Mouse (Mus musculus): ENCODE measurements around the gene Jmjd1c. TPM values are rescaled to one million over a fixed set of nuclear protein-coding genes. Genes with fewer than 3 reads are reported as not detected.

Gene Jmjd1c
- 10 to 100 TPM; 35.2 to 44.7 TPM for polyA plus RNA-seq (2017; shearing (Covaris generic))

DNA sequence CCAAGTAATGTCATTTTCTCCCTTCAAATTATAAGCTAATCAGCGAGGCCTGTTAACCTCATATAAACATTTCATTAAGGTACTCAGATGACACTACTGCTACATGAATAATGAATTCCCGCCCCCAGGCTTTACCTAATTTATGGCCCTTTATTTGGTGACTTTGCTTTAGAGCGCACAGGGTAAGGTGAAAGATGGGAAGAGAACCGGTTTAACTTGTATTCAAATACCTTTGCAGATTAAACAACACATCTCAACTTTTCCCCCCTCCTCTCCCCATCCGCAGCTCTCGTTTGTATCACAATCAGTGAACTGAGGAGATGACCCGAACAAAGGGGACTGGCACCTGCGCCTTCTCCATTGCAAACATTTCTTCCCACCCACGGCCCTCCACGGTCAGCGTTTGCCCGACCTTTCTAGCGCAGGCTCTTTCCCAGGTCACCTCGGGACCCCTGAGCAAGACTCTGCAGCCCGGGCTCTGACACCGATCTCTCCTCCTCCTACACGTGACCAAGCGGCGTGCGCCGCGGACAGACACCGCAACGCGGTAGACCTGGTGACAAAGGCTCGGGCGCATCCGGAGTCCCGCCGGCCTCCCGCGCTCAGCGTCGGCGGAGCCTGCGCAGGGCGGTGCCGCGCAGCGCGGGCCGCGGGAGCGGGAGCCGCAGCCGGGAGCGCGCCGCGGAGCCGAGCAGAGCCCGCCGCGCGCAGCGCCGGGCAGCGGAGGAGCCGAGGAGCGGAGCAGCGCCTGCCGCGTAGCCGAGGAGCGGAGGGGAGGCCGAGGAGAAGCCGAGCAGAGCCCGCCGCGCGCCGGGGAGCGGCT, at the start of gene Jmjd1c:
Gene Jmjd1c, plus strand, starts transcription at position 328 of the 823 bp plus-strand sequence.
- ATAC-seq: peak; percentile 39

GRCm38 (mm10) chr10:67047712-67048645, 47.9 kb upstream of the Jmjd1c start:
- no peak for ATAC-seq

DNA sequence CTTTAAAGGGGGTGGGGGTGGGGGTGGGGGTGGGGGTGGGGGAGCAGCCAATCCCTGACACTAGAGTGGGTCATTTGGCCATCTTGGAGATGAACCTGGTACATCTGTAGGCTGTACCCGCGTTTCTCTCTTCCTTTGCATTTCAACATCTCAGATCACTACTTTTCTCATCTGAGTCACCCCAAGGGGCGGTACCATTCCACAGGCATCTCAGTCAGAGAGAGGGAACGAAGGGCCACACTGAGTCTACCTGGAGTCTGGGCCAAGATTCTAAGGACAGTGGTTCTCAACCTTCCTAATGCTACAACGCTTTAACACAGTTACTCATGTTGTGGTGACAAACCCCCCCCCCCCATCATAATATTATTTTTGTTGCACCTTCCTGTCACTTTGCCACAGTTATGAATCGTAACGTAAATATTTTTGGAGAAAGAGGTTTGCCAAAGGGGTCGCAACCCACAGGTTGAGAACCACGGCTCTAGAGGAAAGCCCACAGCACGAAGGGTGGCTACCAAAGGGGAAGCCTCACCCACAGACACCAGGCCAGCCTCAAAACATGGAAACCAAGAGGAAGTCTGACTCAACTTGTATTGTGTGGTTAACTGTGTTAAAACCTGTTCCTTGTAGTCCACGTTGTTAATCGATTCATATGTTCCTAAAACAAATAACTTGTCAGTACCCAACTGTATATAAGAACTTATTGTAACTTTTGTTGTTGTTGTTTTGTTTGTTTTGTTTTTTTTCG, 46.9 kb upstream of the Jmjd1c start:
- peak; percentile 49 for ATAC-seq

- ATAC-seq: no peak
These were observed 46.3 kb upstream of the Jmjd1c start for GRCm38 (mm10) chr10:67049621-67050020.

DNA sequence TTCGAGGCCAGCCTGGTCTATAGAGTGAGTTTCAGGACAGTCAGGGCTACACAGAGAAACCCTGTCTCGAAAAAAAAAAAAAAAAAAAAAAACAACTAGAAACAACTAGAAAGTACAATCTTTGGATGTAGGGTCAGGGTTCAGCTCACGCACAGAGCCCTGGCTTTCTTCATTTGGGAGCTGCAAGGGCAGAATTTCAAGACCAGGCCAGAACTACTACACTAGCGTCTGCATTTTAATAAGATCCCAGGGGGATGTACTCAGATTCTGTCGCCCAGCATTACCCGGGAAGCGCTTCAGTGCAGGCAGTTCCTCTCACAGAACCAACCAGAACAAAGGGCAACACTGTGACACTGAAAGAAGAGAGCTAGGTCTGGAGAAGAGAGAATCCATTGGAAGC, 45.2 kb upstream of the Jmjd1c start:
- no peak for ATAC-seq

DNA sequence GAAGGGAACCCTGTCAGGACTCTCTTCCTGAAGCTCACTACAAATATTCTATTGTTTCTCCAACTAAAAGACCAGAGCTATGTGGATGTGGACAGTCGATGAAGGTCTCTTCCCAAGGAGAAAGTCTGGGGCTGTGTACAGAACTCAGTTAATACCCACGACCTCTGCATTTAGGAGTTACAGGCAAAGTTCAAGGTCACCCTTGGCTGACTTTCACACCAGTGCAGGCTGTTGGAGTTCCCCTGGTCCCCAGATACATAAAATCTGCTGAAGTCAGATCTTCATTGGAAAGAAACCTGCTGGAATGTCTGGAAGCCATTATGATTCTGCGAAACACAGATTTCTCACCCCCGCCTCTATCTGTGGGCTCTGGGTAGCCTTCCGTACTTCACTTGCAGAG, 44.5 kb upstream of the Jmjd1c start:
- no peak for ATAC-seq

DNA sequence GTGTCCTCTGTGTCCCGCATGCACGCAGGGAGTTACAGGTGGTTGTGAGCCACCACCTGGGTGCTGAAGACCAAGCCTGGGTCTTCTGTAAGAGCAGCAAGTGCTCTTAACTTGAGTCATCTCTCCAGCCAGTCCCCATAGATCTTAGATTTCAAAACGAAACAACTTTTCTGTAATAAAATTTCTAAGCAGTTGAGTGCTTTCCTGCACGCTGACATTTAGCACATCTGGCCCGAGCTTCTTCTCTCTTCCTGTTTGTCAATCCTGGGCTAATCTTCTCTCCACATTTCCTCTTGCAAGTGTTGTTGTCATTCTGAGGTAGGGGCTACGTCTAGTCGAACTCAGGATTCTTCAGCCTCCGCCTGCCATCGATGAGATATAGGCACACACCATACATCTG, 43.5 kb upstream of the Jmjd1c start:
- ATAC-seq: peak; percentile 61

DNA sequence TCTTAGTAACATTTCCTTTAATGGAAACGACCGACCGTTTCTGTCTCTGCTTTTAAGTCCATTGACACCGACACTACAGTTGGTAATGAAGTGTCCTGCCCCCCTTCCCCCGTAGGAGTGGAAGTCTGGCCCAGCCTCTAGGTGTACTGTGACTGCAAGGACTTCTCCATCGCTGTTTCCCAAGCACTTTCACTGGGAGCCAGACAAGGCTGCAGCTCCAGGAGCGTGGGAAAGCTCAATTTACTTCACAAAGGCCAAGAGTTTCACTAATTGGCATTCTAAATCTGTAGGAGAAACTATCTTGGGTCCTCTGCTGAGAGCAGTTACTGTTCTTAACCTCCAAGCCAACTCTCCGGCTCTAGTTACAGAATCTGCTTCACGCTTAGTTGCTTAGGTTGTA, 42.5 kb upstream of the Jmjd1c start:
- ATAC-seq: no peak

DNA sequence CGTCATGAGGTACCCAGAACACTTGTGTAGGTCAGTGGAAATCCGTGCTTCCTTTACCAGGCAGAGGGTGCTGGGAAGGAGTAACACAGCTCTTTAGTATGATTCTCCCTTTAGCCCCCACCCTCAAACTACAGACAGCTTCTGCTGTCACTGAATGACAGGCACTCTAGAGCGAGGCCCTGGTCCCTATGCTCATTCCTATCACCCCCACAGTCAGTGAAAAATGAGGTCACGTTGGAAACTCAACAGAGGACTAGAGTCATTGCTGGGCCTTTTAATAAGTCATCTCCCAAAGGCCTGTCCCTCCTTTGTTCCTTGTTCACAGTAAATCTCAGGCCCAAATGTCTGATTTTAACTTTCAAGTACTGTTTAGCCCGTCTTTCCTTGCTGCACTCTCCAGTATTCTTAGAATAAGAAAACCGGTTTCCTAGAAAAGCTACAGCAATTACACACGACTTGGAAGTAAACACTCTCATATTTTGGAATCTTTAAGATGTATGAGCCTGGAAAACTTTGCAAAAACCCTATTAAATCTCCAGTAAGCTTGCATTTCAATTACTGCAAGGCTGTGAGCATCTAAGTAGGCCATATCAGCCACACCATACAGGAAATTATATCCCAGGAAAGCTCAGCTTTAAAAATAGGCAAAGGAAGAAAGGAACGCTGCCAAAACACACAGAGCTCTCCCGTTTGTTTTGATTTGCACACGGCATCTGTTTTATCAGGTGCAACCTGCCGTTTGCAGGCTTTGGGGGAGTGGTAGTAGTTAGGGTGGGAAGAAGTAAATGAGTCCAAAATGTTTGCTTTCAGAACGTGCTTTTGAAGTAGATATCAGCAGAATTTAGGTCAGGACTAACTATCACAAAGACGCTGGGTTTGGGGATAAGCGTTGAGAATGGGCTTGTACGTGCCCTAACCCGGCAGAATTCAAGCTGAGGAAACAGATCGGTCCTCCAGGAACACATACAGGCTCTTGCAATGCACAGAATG, 39.8 kb upstream of the Jmjd1c start:
- ATAC-seq: no peak

DNA sequence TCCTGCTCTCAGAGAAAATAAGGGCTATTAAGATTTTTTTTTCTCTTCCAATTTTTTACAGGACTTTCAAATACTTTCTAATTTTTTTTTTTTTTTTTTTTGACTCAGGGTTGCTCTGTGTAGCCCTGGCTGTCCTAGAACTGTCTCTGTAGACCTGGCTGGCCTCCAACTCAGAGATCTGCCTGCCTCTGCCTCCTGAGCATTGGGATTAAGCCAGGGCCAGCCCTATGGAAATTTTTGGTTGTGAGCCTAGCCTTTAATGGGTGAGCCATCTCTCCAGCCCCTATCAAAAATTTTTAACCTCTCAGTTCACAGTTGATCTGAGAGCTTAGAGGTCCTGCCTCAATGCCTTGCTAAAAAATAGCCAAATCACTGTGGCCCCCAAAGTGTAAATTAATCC, 38.7 kb upstream of the Jmjd1c start:
- no peak for ATAC-seq

GRCm38 (mm10) chr10:67057696-67058095, 38.2 kb upstream of the Jmjd1c start:
- ATAC-seq: no peak

- ATAC-seq: no peak
These were observed 37.6 kb upstream of the Jmjd1c start for GRCm38 (mm10) chr10:67058297-67058696.

DNA sequence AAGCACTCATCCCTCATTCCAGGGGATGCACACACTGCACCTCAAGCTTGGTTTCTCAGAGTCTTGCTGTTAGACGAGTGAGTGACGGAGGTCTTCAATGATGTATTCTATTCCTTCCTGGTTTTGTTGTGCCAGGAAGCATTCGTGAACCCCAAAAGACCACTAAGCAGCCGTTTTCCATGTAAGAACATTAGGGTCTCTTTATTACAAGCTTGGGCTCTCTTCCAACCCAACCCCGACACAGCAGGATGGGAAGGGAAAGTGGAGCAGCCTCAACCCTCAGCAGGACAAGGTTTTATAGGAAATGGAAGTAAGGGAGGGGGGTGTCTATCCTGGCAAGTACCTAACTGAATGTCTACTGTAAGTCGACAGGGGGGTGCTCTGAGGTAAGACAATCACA, 37.2 kb upstream of the Jmjd1c start:
- no peak for ATAC-seq

- no peak for ATAC-seq
These were observed 34.5 kb upstream of the Jmjd1c start for GRCm38 (mm10) chr10:67061367-67061801.

GRCm38 (mm10) chr10:67061823-67062222, 34.1 kb upstream of the Jmjd1c start:
- ATAC-seq: no peak

DNA sequence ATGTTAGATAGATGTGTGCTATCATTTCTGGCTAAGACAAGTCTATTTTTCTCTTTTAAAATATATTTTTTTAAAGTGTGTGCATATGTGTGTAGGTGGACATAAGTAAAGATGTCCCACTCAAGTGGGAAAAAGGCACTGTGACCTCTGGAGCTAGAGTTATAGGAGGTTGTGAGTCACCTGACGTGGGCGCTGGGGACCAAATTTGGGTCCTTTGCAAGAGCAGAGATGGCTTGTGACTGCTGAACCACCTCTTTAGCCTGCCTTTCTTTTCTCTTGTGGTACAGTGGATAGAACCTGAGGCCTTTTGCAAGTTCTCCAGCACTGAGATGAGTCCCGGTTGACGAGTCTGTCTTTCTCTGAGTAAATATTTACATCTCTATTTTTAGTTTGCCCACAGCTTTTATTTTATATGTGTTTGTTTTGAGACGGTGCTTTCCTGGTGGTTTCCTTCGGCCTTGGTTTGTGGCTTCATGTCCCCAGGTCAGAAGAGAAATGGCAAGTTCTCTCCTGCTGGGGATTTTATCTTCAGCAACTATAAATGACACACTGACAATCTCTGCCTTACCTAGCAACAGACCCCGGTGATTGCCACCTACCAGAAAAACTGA, 30.5 kb upstream of the Jmjd1c start:
- peak; percentile 47 for ATAC-seq

DNA sequence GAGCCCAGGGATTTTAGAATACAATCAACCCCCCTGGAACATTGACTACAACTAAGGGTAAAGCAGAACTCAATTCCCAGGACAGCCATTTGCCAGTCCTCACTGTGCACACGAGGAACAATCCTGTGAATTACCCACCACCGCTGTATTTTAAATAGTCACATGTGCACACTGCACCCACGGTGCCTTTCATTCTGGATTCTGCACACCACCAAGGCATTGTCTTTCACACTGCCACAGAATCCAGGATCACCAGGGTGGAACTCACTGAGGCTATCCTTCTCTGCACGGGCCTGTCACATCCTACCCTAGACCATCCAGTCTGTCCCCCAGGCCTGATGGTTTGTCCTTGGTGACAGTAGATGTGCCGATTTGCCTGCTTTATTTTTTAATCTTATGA, 30.0 kb upstream of the Jmjd1c start:
- ATAC-seq: no peak

DNA sequence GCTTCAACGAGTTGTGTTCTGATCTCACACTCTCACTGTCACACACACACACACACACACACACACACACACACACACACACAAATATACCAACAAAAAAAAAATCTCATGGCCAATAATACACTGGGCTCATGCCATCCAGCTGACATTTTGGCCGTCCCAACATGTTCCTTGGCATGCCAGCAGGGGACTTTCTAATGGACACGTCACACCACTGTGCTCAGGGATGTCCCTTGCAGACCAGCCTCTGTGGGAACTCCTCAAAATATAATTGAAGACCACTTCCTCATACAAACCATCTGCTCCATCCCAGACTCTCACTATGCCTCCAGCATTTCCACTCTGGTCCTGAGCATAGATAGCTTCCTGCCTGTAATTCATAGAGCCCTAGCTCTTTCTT, 29.5 kb upstream of the Jmjd1c start:
- no peak for ATAC-seq

GRCm38 (mm10) chr10:67069013-67069412, 26.9 kb upstream of the Jmjd1c start:
- peak; percentile 51 for ATAC-seq

DNA sequence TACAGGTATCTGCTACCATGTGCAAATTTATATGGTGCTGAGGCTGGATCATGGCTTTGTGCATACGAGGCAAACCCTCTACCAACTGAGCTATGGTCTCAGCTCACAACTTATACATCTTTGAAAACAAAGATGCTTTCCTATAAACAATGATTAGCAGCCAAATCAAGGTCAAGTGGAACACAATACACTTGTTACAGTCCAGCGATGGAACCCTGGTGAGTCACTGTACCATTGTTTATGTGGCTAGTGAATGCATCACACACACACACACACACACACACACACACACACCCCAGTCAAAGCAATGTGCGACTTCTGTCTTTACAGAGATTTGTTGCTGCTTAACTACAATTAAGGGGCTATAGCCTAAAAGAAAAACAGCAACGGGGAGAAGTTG, 24.5 kb upstream of the Jmjd1c start:
- ATAC-seq: no peak

GRCm38 (mm10) chr10:67071884-67072283, 24.0 kb upstream of the Jmjd1c start:
- ATAC-seq: peak; percentile 67

Measured in activated CD4-positive, CD25-positive, alpha-beta regulatory T cell, adult 4 months (primary cell).